Mouse (Mus musculus) thymus, adult 2 months (tissue): Measurements from ENCODE around the gene Tuba8.

Experiments
- CTCF ChIP-seq: fragments of 200-500 bp; IDR thresholded peaks from 2 replicates; pipeline ENCODE4 v1.5.1; 2012; ENCODE audit warnings: mild to moderate bottlenecking, control low read depth, low read length, moderate library complexity, borderline replicate concordance; ENCODE audit not compliant: control insufficient read depth, poor library complexity, insufficient read depth; ENCODE audit errors: extremely low read depth
- POLR2A ChIP-seq: fragments of 200-500 bp; IDR thresholded peaks from 2 replicates; pipeline ENCODE4 v1.6.1; 2012; ENCODE audit warnings: mild to moderate bottlenecking, low read length, control low read depth, moderate library complexity; ENCODE audit not compliant: control insufficient read depth, poor library complexity, insufficient read depth; ENCODE audit errors: extremely low read depth

GRCm38 (mm10) chr6:121214221-121214620, 3.7 kb downstream of the Tuba8 start:
- no peak for TF ChIP-seq POLR2A
- TF ChIP-seq CTCF, result no peak
